Mouse (Mus musculus): ENCODE results near the gene Car11.
A peak's percentile ranks its signal among the peaks of the same experiment; 100 is the strongest.

The Car11 gene

GRCm38 (mm10) chr7:45711316-45712021 lies 11.8 kb downstream of the Car11 start:
- DNase-seq, result no peak

GRCm38 (mm10) chr7:45712022-45712757 lies 12.5 kb downstream of the Car11 start:
- no peak for DNase-seq

- no peak for DNase-seq
These were observed 13.8 kb downstream of the Car11 start for GRCm38 (mm10) chr7:45713396-45713795.

- no peak for DNase-seq
These were observed 14.4 kb downstream of the Car11 start for GRCm38 (mm10) chr7:45713881-45714520.

- DNase-seq, result peak; percentile 49
These were observed 15.0 kb downstream of the Car11 start for GRCm38 (mm10) chr7:45714630-45715089.

- peak; percentile 97 for DNase-seq
These were observed 15.6 kb downstream of the Car11 start, which contains the start of gene Rpl18 for GRCm38 (mm10) chr7:45715090-45715708. Gene Rpl18, plus strand, starts transcription at chr7:45715457.

- DNase-seq, result peak; percentile 48
These were observed 16.3 kb downstream of the Car11 start for GRCm38 (mm10) chr7:45715741-45716459.

- no peak for DNase-seq
These were observed 16.8 kb downstream of the Car11 start for GRCm38 (mm10) chr7:45716460-45716857.

GRCm38 (mm10) chr7:45716952-45717917 lies 17.6 kb downstream of the Car11 start:
- no peak for DNase-seq

- DNase-seq, result peak; percentile 98
These were observed 18.3 kb downstream of the Car11 start, which contains the start of gene Sphk2 for GRCm38 (mm10) chr7:45717918-45718297. Gene Sphk2, minus strand, starts transcription at chr7:45718002.

- DNase-seq, result no peak
These were observed 18.7 kb downstream of the Car11 start for GRCm38 (mm10) chr7:45718331-45718730.

- DNase-seq, result no peak
These were observed 19.5 kb downstream of the Car11 start for GRCm38 (mm10) chr7:45719180-45719579.

GRCm38 (mm10) chr7:45719738-45720412 lies 20.2 kb downstream of the Car11 start:
- DNase-seq, result no peak

GRCm38 (mm10) chr7:45720413-45721233 lies 21.0 kb downstream of the Car11 start, which contains the start of gene Fam83e:
Gene Fam83e, plus strand, starts transcription at chr7:45721212.
- DNase-seq, result no peak

GRCm38 (mm10) chr7:45721234-45721571 lies 21.6 kb downstream of the Car11 start:
- no peak for DNase-seq

- DNase-seq, result no peak
These were observed 22.2 kb downstream of the Car11 start for GRCm38 (mm10) chr7:45721642-45722347.

GRCm38 (mm10) chr7:45722348-45722713 lies 22.7 kb downstream of the Car11 start:
- DNase-seq, result no peak

GRCm38 (mm10) chr7:45723301-45723700 lies 23.7 kb downstream of the Car11 start:
- no peak for DNase-seq

- DNase-seq, result no peak
These were observed 24.1 kb downstream of the Car11 start for GRCm38 (mm10) chr7:45723781-45724180.

Data from liver (tissue).